Mouse (Mus musculus): Measurements from ENCODE around the gene Acbd3. TPM values are rescaled to one million over a fixed set of nuclear protein-coding genes. Genes with fewer than 3 reads are reported as not detected.

The Acbd3 gene
- polyA plus RNA-seq, 1 experiment from 2014 or later: 22.1 TPM

- no peak for ATAC-seq (replicated peaks; ENCODE audit: low FRiP score)
- Histone ChIP-seq H3K36me3 (no peaks in the 10 kb centered on the region), H3K4me3 (replicated peaks) (no peak overlapping the region), H3K9me3 (replicated peaks) (no peaks in the 10 kb centered on the region), H3K4me1 (peaks cover 17% of the 10 kb centered on the region), H3K9ac (no peak overlapping the region), H3K4me2 (no peak overlapping the region), H3K27me3 (no peaks in the 10 kb centered on the region), H3K27ac (no peak overlapping the region)
- 87% methylated on average over 4 of the region's 4 CpGs for WGBS
These were observed 67.0 kb downstream of the Acbd3 start for GRCm38 (mm10) chr1:180792814-180793213.

GRCm38 (mm10) chr1:180793445-180794117, 67.7 kb downstream of the Acbd3 start:
- Histone ChIP-seq H3K4me3 (replicated peaks) (peak overlapping the region; percentile 51), H3K27ac (peak overlapping the region; percentile 64), H3K9me3 (replicated peaks) (no peaks in the 10 kb centered on the region), H3K27me3 (no peaks in the 10 kb centered on the region), H3K36me3 (no peaks in the 10 kb centered on the region), H3K4me2 (peak overlapping the region; percentile 94), H3K9ac (peak overlapping the region; percentile 35), H3K4me1 (peaks cover 17% of the 10 kb centered on the region)
- ATAC-seq (replicated peaks; ENCODE audit: low FRiP score): peak; percentile 53
- 6% methylated on average over 18 of the region's 18 CpGs for WGBS

- peak overlapping the region; percentile 35 for H3K9ac ChIP-seq
- peak; percentile 86 for ATAC-seq (replicated peaks; ENCODE audit: low FRiP score)
- H3K4me3 ChIP-seq (replicated peaks): peak overlapping the region; percentile 51
- H3K9me3 ChIP-seq (replicated peaks): no peaks in the 10 kb centered on the region
- H3K36me3 ChIP-seq: no peaks in the 10 kb centered on the region
- H3K4me2 ChIP-seq: peak overlapping the region; percentile 94
- WGBS: under 1% methylated on average over 21 of the region's 21 CpGs
- H3K27me3 ChIP-seq: no peaks in the 10 kb centered on the region
- H3K4me1 ChIP-seq: peaks cover 17% of the 10 kb centered on the region
- H3K27ac ChIP-seq: peak overlapping the region; percentile 64
These were observed 68.3 kb downstream of the Acbd3 start for GRCm38 (mm10) chr1:180794170-180794569.

GRCm38 (mm10) chr1:180798660-180799059, 72.8 kb downstream of the Acbd3 start:
- Histone ChIP-seq H3K27me3 (no peaks in the 10 kb centered on the region), H3K4me2 (no peak overlapping the region), H3K27ac (no peak overlapping the region), H3K4me3 (replicated peaks) (no peak overlapping the region), H3K9ac (no peak overlapping the region), H3K36me3 (peaks cover 35% of the 10 kb centered on the region), H3K4me1 (peaks cover 11% of the 10 kb centered on the region), H3K9me3 (replicated peaks) (no peaks in the 10 kb centered on the region)
- no peak for ATAC-seq (replicated peaks; ENCODE audit: low FRiP score)
- WGBS: 99% methylated on average over 5 of the region's 5 CpGs

GRCm38 (mm10) chr1:180799253-180799652, 73.4 kb downstream of the Acbd3 start:
- H3K27ac ChIP-seq: no peak overlapping the region
- H3K9me3 ChIP-seq (replicated peaks): no peaks in the 10 kb centered on the region
- peaks cover 40% of the 10 kb centered on the region for H3K36me3 ChIP-seq
- peaks cover 5% of the 10 kb centered on the region for H3K4me1 ChIP-seq
- no peak for ATAC-seq (replicated peaks; ENCODE audit: low FRiP score)
- no peak overlapping the region for H3K4me2 ChIP-seq
- no peak overlapping the region for H3K9ac ChIP-seq
- no peak overlapping the region for H3K4me3 ChIP-seq (replicated peaks)
- no peaks in the 10 kb centered on the region for H3K27me3 ChIP-seq
- WGBS: 82% methylated on average over 5 of the region's 5 CpGs

GRCm38 (mm10) chr1:180800022-180800421, 74.2 kb downstream of the Acbd3 start:
- Histone ChIP-seq H3K9ac (no peak overlapping the region), H3K4me2 (no peak overlapping the region), H3K4me3 (replicated peaks) (no peak overlapping the region), H3K36me3 (peaks cover 48% of the 10 kb centered on the region), H3K27ac (no peak overlapping the region), H3K9me3 (replicated peaks) (no peaks in the 10 kb centered on the region), H3K27me3 (no peaks in the 10 kb centered on the region), H3K4me1 (no peaks in the 10 kb centered on the region)
- ATAC-seq (replicated peaks; ENCODE audit: low FRiP score): no peak
- WGBS: 61% methylated on average over 5 of the region's 5 CpGs

- H3K4me2 ChIP-seq: no peak overlapping the region
- H3K36me3 ChIP-seq: peaks cover 56% of the 10 kb centered on the region
- no peak overlapping the region for H3K9ac ChIP-seq
- 57% methylated on average over 2 of the region's 2 CpGs for whole genome bisulfite sequencing
- H3K4me3 ChIP-seq (replicated peaks): no peak overlapping the region
- H3K9me3 ChIP-seq (replicated peaks): no peaks in the 10 kb centered on the region
- H3K27ac ChIP-seq: no peak overlapping the region
- ATAC-seq (replicated peaks; ENCODE audit: low FRiP score): no peak
- H3K4me1 ChIP-seq: no peaks in the 10 kb centered on the region
- H3K27me3 ChIP-seq: no peaks in the 10 kb centered on the region
These were observed 75.0 kb downstream of the Acbd3 start for GRCm38 (mm10) chr1:180800814-180801213.

- no peak overlapping the region for H3K9ac ChIP-seq
- no peak overlapping the region for H3K4me3 ChIP-seq (replicated peaks)
- H3K4me2 ChIP-seq: no peak overlapping the region
- peaks cover 63% of the 10 kb centered on the region for H3K36me3 ChIP-seq
- no peak overlapping the region for H3K27ac ChIP-seq
- no peaks in the 10 kb centered on the region for H3K27me3 ChIP-seq
- no peaks in the 10 kb centered on the region for H3K4me1 ChIP-seq
- H3K9me3 ChIP-seq (replicated peaks): no peaks in the 10 kb centered on the region
- 89% methylated on average over 3 of the region's 3 CpGs for WGBS
- no peak; the same call in 1 of the 2 replicates for ATAC-seq (replicated peaks; ENCODE audit: low FRiP score)
These were observed 75.7 kb downstream of the Acbd3 start for GRCm38 (mm10) chr1:180801466-180801994.

Other genes starting within 250 kb of the Acbd3 start
- gene Stum, start 242.5 kb upstream of the Acbd3 start, polyA plus RNA-seq (2015; fragmentation: Nextera tagmentation; extraction: Ambion mirVana): 1.4 and 1.7 TPM in 2 replicates
- gene Parp1, start 157.1 kb upstream of the Acbd3 start, polyA plus RNA-seq (2015; fragmentation: Nextera tagmentation; extraction: Ambion mirVana): 140 and 159 TPM in 2 replicates
- 21.0 and 22.9 TPM in 2 replicates for gene Lin9, start 84.9 kb upstream of the Acbd3 start, polyA plus RNA-seq (2015; fragmentation: Nextera tagmentation; extraction: Ambion mirVana)
- gene Mixl1, start 29.0 kb upstream of the Acbd3 start, polyA plus RNA-seq (2015; fragmentation: Nextera tagmentation; extraction: Ambion mirVana): 0.39 and 0.59 TPM in 2 replicates
- 2,677 and 2,753 TPM in 2 replicates for gene H3f3a, start 87.9 kb downstream of the Acbd3 start, polyA plus RNA-seq (2015; fragmentation: Nextera tagmentation; extraction: Ambion mirVana)
- 37.0 and 38.7 TPM in 2 replicates for gene Sde2, start 125.1 kb downstream of the Acbd3 start, polyA plus RNA-seq (2015; fragmentation: Nextera tagmentation; extraction: Ambion mirVana)
- 0.12 TPM in 1 of 2 replicates, not detected in the other for gene Lefty2, start 167.1 kb downstream of the Acbd3 start, polyA plus RNA-seq (2015; fragmentation: Nextera tagmentation; extraction: Ambion mirVana)
- gene Pycr2, start 178.2 kb downstream of the Acbd3 start, polyA plus RNA-seq (2015; fragmentation: Nextera tagmentation; extraction: Ambion mirVana): 96.2 and 103 TPM in 2 replicates
- 1.3 TPM in 2 replicates for gene Lefty1, start 209.0 kb downstream of the Acbd3 start, polyA plus RNA-seq (2015; fragmentation: Nextera tagmentation; extraction: Ambion mirVana)
- gene Tmem63a, start 216.3 kb downstream of the Acbd3 start, polyA plus RNA-seq (2015; fragmentation: Nextera tagmentation; extraction: Ambion mirVana): 10.2 and 12.5 TPM in 2 replicates

Measured in kidney, embryonic 15.5 days (tissue).